Mouse (Mus musculus) R1 (cell line): ENCODE data around the gene Acy3.
"Not testable (repeated sequence)": the region's sequence is repeated elsewhere in the genome, so short reads cannot be mapped to it uniquely, and the experiment has no call there.

Source experiments
- DNase-seq: peaks from one replicate; pipeline ENCODE4 v3.0.0-alpha.2; 2018; ENCODE audit warnings: low read depth, low spot score

Gene Acy3

GRCm38 (mm10) chr19:3986334-3986733 lies at the start of gene Acy3:
Gene Acy3, plus strand, starts transcription at chr19:3986570.
- DNase-seq = peak; percentile 86

DNA sequence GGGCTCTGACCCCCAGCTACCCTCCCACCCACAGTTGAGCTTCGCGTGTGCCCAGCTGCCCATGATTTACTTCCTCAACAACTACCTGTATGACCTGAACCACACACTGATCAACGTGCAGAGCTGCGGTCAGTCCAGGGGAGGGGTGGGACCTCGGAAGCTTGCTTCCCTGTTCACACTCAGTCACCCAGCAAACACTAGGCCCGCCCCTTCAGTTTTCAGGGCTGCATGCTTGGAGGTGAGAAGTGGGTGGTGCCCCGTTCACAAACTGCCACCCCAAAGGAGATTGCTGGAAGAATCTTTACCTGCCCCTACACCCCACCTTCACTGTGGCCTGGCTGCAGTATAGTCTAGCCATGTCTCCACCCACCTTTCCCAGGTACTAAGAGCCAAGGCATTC lies 44.1 kb upstream of the Acy3 start:
- peak; percentile 52 for DNase-seq

DNA sequence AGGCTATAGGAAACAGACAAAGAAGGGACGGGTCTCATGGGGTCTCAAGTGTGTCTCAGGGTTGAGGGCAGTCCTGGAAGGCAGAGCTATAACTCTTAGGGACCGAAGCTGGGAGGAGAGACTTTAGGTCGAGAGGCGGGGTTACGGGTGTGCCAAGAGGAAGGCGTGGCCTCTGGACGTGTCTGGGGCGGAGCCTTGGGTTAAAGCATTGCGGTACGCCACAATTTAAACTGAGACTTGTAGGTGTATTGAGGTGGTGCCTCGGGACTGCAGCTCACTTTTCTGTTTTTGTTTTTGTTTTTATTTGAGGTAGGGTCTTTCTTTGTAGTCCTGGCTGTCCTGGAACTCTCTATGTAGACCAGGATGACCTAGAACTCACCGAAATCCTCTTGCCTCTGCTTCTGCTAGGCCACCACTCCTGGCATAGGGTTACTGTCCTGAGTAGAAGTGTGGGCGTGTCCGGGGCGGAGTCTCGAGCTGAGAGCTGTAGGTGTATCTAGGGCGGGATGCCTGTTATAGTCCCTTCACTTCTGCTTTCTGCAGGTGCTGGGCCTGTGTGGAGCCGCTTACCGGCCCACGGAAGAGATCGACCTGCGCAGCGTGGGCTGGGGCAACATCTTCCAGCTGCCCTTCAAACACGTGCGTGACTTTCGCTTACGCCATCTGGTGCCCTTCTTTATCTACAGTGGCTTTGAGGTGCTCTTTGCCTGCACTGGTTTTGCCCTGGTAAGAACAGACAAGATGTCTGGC lies 43.2 kb upstream of the Acy3 start:
- peak; percentile 94 for DNase-seq

- peak; percentile 35 for DNase-seq
Measured at GRCm38 (mm10) chr19:3945872-3946564, 40.4 kb upstream of the Acy3 start.

DNA sequence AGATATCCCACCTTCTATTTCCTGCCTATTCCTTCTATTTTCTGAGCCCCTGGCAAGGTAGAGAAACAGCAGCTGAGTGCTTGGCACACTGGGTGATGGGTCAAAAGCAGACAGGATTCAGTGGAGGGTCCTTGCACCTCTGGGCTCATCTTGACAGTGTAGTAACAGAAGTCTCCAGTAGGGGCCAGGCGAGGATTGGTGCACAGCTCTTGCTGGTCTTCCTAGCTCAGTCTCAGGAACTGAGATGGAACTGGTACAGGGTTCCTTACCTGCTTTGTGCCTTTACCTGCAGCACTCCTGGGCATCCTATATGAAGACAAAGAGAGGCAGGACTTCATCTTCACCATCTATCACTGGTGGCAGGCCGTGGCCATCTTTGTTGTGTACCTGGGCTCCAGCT lies 39.7 kb upstream of the Acy3 start:
- peak; percentile 66 for DNase-seq

DNA sequence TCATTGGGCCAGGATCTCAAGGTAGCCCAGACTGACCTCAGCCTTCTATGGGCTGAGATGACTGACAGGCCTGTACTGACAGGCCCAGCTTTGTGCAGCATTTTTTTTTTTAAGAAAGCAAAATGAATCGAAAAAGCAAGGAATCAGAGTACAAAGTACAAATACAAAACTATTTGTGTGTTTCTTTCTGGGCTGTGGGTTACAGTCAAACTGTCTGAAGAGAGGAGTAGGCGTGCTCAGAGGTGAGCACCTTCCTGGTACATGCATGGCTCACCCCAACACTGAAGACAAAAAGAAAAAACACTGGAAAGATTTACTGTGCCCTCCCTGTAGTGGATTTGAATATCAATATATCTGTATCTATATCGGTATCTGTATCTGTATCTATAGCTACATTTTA lies 38.6 kb upstream of the Acy3 start:
- no peak for DNase-seq

DNA sequence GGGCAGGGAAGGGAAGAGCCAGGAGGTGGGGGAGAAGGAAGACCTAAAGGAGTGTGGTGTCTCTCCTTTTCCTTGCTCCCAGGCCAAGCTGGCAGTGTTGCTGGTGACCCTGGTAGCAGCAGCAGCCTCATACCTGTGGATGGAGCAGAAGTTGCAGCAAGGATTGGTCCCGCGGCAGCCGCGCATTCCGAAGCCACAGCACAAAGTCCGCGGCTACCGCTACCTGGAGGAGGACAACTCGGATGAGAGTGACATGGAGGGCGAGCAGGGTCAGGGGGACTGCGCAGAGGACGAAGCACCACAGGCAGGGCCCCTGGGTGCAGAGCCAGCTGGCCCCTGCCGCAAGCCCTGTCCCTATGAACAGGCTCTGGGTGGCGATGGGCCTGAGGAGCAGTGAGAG lies 37.8 kb upstream of the Acy3 start:
- no peak for DNase-seq

- DNase-seq = no peak
Measured at GRCm38 (mm10) chr19:3950331-3950730, 36.0 kb upstream of the Acy3 start.

- DNase-seq = no peak
Measured at GRCm38 (mm10) chr19:3951461-3951860, 34.9 kb upstream of the Acy3 start.

- DNase-seq = no peak
Measured at GRCm38 (mm10) chr19:3952099-3952498, 34.3 kb upstream of the Acy3 start.

- DNase-seq = no peak
Measured at GRCm38 (mm10) chr19:3955033-3955432, 31.3 kb upstream of the Acy3 start.

- no peak for DNase-seq
Measured at GRCm38 (mm10) chr19:3955804-3956203, 30.6 kb upstream of the Acy3 start.

DNA sequence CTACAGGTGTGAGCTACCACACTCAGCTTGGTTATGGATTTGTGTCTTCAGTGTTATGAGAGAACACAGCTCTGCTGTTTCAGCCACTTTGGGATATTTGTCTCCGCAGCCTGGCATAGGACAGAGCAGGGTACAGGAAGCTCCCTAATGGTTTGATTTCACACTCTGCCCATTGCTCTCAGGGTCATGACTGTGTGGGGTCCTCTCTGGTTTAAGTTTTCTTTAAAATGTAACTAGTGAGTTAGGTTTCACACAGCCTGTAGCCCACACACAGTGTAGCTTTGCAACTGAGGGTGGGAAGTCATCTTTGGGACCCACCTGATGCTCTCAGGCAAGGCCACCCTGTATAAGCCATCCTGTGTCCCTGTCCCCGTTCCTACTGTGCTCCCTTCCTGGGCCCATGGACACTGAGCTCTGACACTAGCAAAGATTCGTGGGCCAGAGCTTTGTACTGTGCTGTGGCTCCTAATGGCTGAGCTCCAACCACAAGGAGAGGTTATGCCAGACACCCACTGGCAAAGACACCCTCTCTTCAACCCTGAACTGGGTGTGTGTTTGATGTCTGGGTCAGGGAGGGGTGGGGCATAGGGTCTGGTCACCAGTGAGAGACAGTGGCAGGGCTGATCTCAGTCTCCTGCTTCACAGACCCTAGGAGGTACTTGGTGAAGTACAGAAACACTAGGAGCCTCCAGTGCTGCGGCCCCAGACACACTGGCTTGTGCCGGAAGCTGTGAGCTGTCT lies 28.9 kb upstream of the Acy3 start:
- not testable (repeated sequence) for DNase-seq

- DNase-seq = no peak
Measured at GRCm38 (mm10) chr19:3958470-3958869, 27.9 kb upstream of the Acy3 start, which contains the start of gene Aldh3b3. Gene Aldh3b3, plus strand, starts transcription at chr19:3958645.

DNA sequence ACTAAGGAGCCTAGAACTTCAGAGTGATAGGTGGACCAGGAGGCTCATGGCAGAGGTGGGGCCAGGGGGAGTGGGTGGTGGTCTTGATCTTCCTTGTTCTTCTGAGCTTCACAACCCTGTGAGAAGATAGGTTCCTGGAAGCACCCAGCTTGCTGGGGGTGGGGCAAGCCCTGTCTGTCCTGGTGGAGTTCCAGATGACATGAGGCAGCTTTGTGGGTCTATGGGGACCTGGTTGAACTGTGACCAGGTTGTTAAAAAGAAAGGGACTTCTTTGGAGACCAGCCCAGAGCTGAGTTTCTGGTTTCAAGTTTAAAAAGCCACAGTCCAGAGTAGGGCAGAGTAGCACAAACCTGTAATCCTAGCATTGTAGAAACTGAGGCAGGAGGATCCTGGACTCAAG lies 27.3 kb upstream of the Acy3 start:
- no peak for DNase-seq

- DNase-seq = peak; percentile 16
Measured at GRCm38 (mm10) chr19:3960211-3960610, 26.2 kb upstream of the Acy3 start.

GRCm38 (mm10) chr19:3961805-3962204 lies 24.6 kb upstream of the Acy3 start:
- DNase-seq = not testable (repeated sequence)

DNA sequence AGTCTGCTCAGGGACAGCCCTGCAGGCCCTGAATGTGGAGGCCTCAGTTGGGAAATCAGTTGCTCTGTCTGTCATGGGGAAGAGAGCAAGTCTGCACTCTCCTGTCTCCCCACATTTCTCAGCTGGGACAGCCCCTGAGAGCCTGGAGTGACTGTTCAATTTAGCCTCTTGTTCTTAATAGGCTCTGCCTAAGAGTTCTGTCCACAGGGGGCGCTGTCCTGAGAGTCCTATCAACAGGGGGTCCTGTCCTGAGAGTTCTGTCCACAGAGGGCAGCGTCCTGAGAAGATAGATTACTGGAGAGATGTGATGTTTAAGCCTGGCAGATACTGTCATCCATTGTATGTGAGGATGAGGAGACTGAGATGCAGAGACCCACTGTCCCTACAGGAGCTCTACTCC lies 23.9 kb upstream of the Acy3 start:
- peak; percentile 69 for DNase-seq

- DNase-seq = no peak
Measured at GRCm38 (mm10) chr19:3964030-3964429, 22.3 kb upstream of the Acy3 start.

DNA sequence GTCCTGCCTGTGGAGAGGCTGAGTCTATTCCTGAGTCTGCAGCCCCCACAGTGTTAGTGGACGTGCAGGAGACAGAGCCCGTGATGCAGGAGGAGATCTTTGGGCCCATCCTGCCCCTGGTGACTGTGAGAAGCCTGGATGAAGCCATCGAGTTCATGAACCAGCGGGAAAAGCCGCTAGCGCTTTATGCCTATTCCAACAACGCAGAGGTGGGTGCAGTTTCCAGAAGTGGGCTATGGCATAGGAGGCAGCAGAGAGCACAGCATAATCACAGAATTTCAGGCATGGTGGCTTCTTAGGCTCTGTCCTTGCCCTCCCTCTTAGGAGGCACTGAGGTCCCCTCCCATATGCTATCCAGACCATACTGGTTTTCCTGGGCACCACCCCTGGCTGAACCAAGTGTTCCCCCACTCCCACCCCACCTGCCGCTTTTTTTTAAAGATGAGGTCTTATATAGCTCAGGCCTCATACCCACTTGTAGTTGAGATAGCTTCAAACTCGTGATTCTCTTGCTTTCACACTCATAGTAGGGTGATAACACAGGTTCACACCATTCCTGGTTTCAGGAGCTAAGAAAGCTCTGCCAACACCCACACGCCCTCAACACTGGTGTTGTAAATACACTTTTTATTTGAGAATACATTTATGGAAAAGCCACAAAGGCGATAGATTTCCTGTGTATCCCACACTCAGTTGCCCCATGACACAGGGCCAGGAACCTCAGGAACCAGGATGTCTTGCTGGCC lies 19.9 kb upstream of the Acy3 start:
- DNase-seq = peak; percentile 29

GRCm38 (mm10) chr19:3967258-3967657 lies 19.1 kb upstream of the Acy3 start:
- DNase-seq = no peak

DNA sequence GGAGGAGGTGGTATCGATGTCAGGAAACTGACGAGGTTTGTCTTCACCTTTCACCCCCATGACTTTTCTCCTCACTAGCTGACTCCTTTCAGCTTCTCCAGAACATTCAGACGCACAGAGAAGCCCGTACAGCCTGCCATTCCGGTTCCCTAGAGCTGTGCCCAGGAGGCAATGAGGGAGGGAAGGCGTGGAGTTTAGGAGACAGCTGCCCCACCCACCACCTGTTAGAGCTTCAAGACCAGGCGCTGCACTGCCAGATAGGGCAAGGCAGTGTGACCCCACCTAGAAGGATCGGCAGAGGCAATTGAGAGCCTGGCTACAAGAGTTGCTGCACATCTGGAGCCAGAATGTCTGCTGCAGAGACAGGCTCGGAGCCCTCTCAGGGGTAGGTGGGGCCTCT lies 14.1 kb upstream of the Acy3 start, which contains the start of gene Aldh3b2:
Gene Aldh3b2 (plus strand): TSS at position 100 of the 400 bp plus-strand sequence.
- no peak for DNase-seq
